Comparison of ENCODE assay signal across 7 mouse cellular contexts in genomic region chr3:142764995-142765777, GRCm38 (mm10). TPM values are rescaled to one million over a fixed set of nuclear protein-coding genes. Genes with fewer than 3 reads are reported as not detected.
DNase-seq lines count a peak whose midpoint lies in the region; ATAC-seq lines count a peak whose summit lies in the region.

Gene Gtf2b (plus strand): TSS chr3:142765045.

- peak; percentile 98 for DNase-seq in adrenal gland, postnatal 10 days
- DNase-seq in embryonic facial prominence, embryonic 10.5 days (ENCODE audit: low spot score): peak; percentile 95
- DNase-seq in kidney, adult 11 months: peak; percentile 90
- peak; percentile 97 for DNase-seq in limb, embryonic 10.5 days (ENCODE audit: low spot score)
- peak; percentile 83 for DNase-seq in spleen, adult 12 weeks (ENCODE audit: low spot score)

- peak within 1 kb of the TSS; percentile 82 for H3K4me2 ChIP-seq in midbrain, embryonic 13.5 days (replicated peaks)

- peaks cover 17% of the 10 kb centered on the region for H3K4me1 ChIP-seq in embryonic facial prominence, embryonic 10.5 days
- H3K4me1 ChIP-seq in limb, embryonic 10.5 days: peaks cover 16% of the 10 kb centered on the region
- peaks cover 17% of the 10 kb centered on the region for H3K4me1 ChIP-seq in midbrain, embryonic 13.5 days (replicated peaks)

- no peaks in the 10 kb centered on the region for H3K27me3 ChIP-seq in embryonic facial prominence, embryonic 10.5 days (replicated peaks; ENCODE audit: low read depth, poor library complexity, severe bottlenecking)
- H3K27me3 ChIP-seq in limb, embryonic 10.5 days (ENCODE audit: low read depth, poor library complexity, severe bottlenecking): no peaks in the 10 kb centered on the region
- no peaks in the 10 kb centered on the region for H3K27me3 ChIP-seq in midbrain, embryonic 13.5 days

- peak within 1 kb of the TSS; percentile 91 for H3K9ac ChIP-seq in midbrain, embryonic 13.5 days (replicated peaks)

- peak within 1 kb of the TSS; percentile 89 for H3K4me3 ChIP-seq in embryonic facial prominence, embryonic 10.5 days
- peak within 1 kb of the TSS; percentile 87 for H3K4me3 ChIP-seq in limb, embryonic 10.5 days
- H3K4me3 ChIP-seq in midbrain, embryonic 13.5 days (replicated peaks): peak within 1 kb of the TSS; percentile 74

- ATAC-seq in granulocyte monocyte progenitor cell, adult 5-6 weeks (replicated peaks; ENCODE audit: poor library complexity, severe bottlenecking): peak; percentile 86
- peak; percentile 100 for ATAC-seq in midbrain, embryonic 13.5 days

- H3K36me3 ChIP-seq in embryonic facial prominence, embryonic 10.5 days (replicated peaks): no peaks in the 10 kb centered on the region
- H3K36me3 ChIP-seq in limb, embryonic 10.5 days: no peaks in the 10 kb centered on the region
- no peaks in the 10 kb centered on the region for H3K36me3 ChIP-seq in midbrain, embryonic 13.5 days

- no peaks in the 10 kb centered on the region for H3K9me3 ChIP-seq in embryonic facial prominence, embryonic 10.5 days
- no peaks in the 10 kb centered on the region for H3K9me3 ChIP-seq in limb, embryonic 10.5 days (replicated peaks)
- no peaks in the 10 kb centered on the region for H3K9me3 ChIP-seq in midbrain, embryonic 13.5 days

- under 1% methylated on average over 64 of the region's 64 CpGs for WGBS in embryonic facial prominence, embryonic 10.5 days
- WGBS in limb, embryonic 10.5 days: under 1% methylated on average over 64 of the region's 64 CpGs
- under 1% methylated on average over 60 of the region's 64 CpGs for WGBS in midbrain, embryonic 13.5 days

- H3K27ac ChIP-seq in embryonic facial prominence, embryonic 10.5 days (replicated peaks): peak within 1 kb of the TSS; percentile 97
- peak within 1 kb of the TSS; percentile 96 for H3K27ac ChIP-seq in limb, embryonic 10.5 days
- H3K27ac ChIP-seq in midbrain, embryonic 13.5 days: peak within 1 kb of the TSS; percentile 90

RNA-seq across cellular contexts. Expression of gene Gtf2b, which starts in this region (rescaled TPM):
- total RNA-seq in adrenal gland, postnatal 10 days (2021): 10 to 100 TPM; 46.9 to 56.3 TPM
- polyA plus RNA-seq in embryonic facial prominence, embryonic 10.5 days (2016; fragmentation: Nextera tagmentation; extraction: Ambion mirVana): 91.6 and 91.8 TPM in 2 replicates
- 66.2 and 75.2 TPM in 2 replicates for total RNA-seq in granulocyte monocyte progenitor cell, adult 5-6 weeks (2014; fragmentation: Nextera tagmentation)
- 127 and 139 TPM in 2 replicates for total RNA-seq in granulocyte monocyte progenitor cell, adult 5-6 weeks (2017)
- 88.7 and 95.4 TPM in 2 replicates for polyA plus RNA-seq in limb, embryonic 10.5 days (2016; fragmentation: Nextera tagmentation; extraction: Ambion mirVana)
- polyA plus RNA-seq in midbrain, embryonic 13.5 days (2015; fragmentation: Nextera tagmentation; extraction: Ambion mirVana): 99.3 and 103 TPM in 2 replicates

Comparison
In these comparisons a context has a peak if more than half of its experiments do, and no peak if none do; other contexts are left out.
1. Peak in every context shown above with its lines: DNase-seq, ATAC-seq, H3K4me3 ChIP-seq and H3K27ac ChIP-seq.